Mouse (Mus musculus): ENCODE data around the gene Zfp747.
"Not testable (repeated sequence)": the region's sequence is repeated elsewhere in the genome, so short reads cannot be mapped to it uniquely, and the experiment has no call there.

Zfp747 gene

GRCm38 (mm10) chr7:127378310-127378921 is 2.6 kb upstream of the Zfp747 start:
- ATAC-seq (ENCODE audit: insufficient number of reproducible peaks, low FRiP score, low TSS enrichment): no peak

DNA sequence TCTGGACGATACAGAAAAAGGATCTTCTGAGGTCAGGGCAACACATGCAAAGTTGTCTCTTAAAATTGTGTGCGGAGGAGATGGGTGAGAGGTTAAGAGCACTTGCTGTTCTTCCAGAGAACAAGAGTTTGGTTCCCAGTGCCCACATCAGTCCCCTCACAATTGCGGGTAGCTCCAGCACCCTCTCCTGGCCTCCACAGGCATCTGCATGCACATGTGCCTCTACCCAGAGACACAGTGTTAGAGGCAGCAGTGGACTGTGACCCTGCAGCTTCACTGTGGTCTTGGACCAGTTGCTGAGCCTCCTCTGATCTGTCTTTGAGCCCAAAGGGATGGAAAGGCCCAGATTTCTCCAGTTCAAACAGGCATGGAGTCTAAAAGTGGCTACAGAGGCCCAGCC is 4.0 kb downstream of the Zfp747 start:
- ATAC-seq (ENCODE audit: insufficient number of reproducible peaks, low FRiP score, low TSS enrichment): not testable (repeated sequence)

DNA sequence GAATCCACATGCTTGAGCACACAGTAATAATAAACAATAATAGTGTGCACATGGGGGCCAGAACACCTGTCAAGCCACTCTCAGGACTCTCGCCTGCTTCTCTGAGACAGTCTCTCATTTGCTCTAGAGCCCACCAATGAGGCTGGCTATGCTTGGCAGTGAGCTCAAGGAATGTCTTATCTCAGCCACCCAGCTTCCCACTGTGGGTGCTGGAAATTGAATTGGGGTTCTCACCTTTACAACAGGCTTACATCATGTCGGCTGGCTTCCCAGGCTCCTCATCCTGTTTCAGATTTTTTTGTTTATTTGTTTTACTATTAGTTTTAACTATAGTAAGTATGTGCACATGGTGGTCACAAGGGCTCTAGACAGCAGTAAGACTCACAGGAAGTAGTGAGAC is 4.6 kb downstream of the Zfp747 start:
- no peak for ATAC-seq (ENCODE audit: insufficient number of reproducible peaks, low FRiP score, low TSS enrichment)

DNA sequence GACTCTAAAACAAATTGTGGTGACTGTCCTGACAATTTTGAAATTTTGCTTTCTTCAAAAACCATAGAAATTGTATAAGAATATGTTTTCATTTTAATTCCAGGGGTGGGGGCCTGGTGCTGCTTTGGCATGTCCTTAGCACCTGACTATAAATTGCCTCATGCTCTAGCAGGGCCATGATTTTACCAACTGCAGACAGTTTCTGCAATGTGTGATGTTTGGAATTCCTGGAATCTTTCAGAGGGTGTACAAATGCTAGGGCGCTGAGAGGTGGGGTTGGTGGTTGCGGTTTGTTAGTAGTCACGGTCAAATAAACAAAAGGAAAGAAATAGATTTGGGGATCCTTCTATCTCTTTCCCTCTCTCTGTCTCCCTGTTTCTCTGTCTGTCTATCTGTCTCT is 9.6 kb downstream of the Zfp747 start:
- no peak for ATAC-seq (ENCODE audit: insufficient number of reproducible peaks, low FRiP score, low TSS enrichment)

- no peak for ATAC-seq (ENCODE audit: insufficient number of reproducible peaks, low FRiP score, low TSS enrichment)
Measured at GRCm38 (mm10) chr7:127364166-127364565, 11.7 kb downstream of the Zfp747 start.

- ATAC-seq (ENCODE audit: insufficient number of reproducible peaks, low FRiP score, low TSS enrichment): peak; percentile 74; the same call in 1 of the 2 replicates
Measured at GRCm38 (mm10) chr7:127363475-127363921, 12.4 kb downstream of the Zfp747 start.

GRCm38 (mm10) chr7:127362418-127362817 is 13.4 kb downstream of the Zfp747 start:
- ATAC-seq (ENCODE audit: insufficient number of reproducible peaks, low FRiP score, low TSS enrichment): not testable (repeated sequence)

GRCm38 (mm10) chr7:127361449-127361848 is 14.4 kb downstream of the Zfp747 start:
- ATAC-seq (ENCODE audit: insufficient number of reproducible peaks, low FRiP score, low TSS enrichment): no peak

DNA sequence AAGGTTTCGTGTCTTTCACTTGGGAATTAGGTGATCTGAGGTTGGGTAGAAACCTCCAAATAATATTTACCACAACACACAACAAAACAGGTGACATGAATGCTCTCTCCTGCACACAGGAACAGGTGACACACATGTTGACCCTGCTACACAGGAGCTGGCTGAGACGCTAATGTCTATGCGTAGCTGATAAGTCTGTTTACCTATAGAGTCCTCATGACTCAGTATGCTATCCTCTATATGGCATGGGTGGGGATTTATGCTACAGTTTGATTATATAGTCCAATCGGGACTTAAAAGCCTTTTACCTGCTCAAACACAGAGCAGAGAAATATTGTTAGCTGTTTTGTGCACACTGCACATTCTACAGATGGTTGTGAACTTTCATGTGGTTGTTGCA is 15.6 kb downstream of the Zfp747 start:
- ATAC-seq (ENCODE audit: insufficient number of reproducible peaks, low FRiP score, low TSS enrichment): no peak

GRCm38 (mm10) chr7:127358472-127358871 is 17.4 kb downstream of the Zfp747 start:
- no peak for ATAC-seq (ENCODE audit: insufficient number of reproducible peaks, low FRiP score, low TSS enrichment)

DNA sequence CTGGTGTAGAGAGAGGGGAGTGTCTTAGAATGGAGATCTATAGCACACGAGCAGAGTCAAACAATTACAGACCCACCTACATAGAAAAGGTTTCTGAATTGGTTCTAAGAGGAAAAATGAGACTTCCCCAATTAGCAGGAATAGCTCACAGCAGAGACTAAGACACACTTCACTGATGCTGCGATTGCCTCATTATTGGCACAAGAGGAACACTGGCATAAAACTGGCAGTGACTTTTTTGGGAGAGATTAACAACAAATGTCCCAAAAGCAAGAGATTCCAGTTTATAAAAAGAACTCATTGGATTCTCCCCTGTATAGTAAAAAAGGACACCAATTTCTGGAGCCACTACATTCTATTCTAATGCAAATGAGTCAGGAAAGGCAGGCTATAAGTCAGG is 18.0 kb downstream of the Zfp747 start:
- no peak for ATAC-seq (ENCODE audit: insufficient number of reproducible peaks, low FRiP score, low TSS enrichment)

- ATAC-seq (ENCODE audit: insufficient number of reproducible peaks, low FRiP score, low TSS enrichment): no peak
Measured at GRCm38 (mm10) chr7:127355796-127356195, 20.1 kb downstream of the Zfp747 start.

- ATAC-seq (ENCODE audit: insufficient number of reproducible peaks, low FRiP score, low TSS enrichment): no peak
Measured at GRCm38 (mm10) chr7:127351230-127352004, 24.4 kb downstream of the Zfp747 start.

DNA sequence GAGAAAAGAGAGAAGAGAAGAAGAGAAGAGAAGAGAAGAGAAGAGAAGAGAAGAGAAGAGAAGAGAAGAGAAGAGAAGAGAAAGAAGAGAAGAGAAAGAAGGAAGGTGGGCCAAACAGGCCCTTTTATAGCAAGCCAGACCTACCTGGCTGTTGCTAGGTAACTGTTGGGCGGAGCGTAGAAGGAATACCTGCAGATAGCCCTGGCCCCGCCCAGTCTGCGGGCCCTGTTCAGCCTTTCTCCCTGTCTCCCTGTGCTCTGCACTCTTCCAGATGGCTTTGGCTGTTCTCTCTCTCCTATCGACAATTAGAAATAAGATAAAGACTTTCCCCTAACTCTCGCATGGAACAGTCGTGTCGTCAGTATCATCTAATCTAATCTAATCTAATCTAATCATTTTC is 29.2 kb downstream of the Zfp747 start:
- ATAC-seq (ENCODE audit: insufficient number of reproducible peaks, low FRiP score, low TSS enrichment): no peak

DNA sequence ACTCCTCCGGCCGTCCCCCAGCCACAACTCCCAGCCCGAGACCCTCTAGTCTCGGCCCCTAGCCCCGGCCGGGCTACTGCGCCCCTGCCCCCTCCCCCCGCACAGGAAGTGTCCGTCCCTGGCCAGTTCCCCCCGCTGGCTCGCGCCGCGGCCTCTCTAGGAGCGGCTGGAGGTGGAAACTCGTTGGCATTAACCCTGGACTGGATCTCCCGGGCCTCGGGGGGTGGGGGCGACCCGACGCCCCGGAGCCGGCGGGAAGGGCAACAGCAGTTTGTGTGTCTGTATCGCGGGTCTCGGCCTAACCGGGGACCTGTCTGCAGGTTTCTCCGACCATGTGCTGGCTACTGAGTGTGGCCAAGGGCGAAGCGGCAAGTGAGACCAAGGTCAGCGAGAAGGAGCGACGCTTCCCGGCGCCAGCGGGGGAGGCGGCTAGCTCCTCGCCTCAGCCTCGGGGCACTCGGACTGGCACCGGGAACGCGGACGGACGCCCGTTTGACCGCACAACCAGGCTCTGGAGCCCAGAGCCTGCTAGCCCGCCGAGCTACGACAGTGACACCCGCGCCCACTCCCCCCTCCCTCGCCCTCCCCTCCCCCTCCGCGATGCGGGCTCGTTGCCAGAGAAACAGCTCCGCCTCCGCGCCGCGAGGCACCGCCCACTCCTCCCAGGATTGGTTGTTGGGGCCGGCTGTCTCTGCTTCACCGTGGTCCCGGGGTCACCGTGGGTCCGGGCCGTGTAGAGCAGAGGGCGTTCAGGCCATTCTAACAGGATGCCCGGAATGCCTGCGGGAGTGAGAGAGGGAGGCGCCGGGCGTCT is 30.1 kb downstream of the Zfp747 start, which contains the start of gene Zfp768:
Zfp768 (minus strand) TSS at position 78 of the 814 bp plus-strand sequence.
- ATAC-seq (ENCODE audit: insufficient number of reproducible peaks, low FRiP score, low TSS enrichment): peak; percentile 83

GRCm38 (mm10) chr7:127345092-127345491 is 30.8 kb downstream of the Zfp747 start:
- no peak for ATAC-seq (ENCODE audit: insufficient number of reproducible peaks, low FRiP score, low TSS enrichment)

GRCm38 (mm10) chr7:127344371-127344770 is 31.5 kb downstream of the Zfp747 start:
- no peak for ATAC-seq (ENCODE audit: insufficient number of reproducible peaks, low FRiP score, low TSS enrichment)

GRCm38 (mm10) chr7:127343351-127344019 is 32.4 kb downstream of the Zfp747 start:
- ATAC-seq (ENCODE audit: insufficient number of reproducible peaks, low FRiP score, low TSS enrichment): no peak

DNA sequence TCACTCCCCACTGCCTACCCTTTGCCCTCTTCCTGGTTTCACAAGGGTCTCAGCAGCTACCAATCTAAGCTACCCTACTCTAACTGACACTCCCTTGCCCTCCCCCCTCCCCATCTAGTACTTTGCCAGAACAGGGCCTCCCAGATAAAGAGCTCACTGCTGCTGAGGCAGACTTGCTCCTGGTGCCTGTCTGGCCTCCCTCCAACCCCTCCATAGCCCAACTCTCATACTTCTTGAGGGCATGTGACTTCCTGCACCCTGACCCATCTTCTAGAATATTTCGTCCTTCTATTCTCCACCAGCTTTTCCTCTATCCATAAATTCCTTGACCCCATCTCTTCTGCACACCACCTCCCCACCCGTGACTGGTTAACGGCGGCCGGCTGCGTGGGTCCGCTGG is 33.0 kb downstream of the Zfp747 start:
- no peak for ATAC-seq (ENCODE audit: insufficient number of reproducible peaks, low FRiP score, low TSS enrichment)

DNA sequence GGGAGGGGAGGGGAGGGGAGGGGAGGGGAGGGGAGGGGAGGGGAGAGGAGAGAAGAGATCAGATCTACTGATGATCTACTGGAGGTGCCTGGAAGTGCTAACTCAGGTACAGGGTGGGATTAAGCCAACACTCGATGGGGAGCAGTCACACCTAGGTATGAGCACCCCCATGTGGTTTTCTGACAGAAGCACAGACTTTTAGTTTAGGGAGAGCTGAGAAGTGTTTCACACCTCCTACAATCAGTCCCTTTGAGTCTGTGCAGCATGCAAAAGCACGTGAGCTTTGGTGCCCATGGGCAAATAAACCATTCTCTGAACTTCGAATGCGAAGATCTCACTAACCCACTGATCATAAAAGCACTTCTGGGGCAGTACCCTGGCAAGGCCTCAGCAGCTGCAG is 33.5 kb downstream of the Zfp747 start:
- ATAC-seq (ENCODE audit: insufficient number of reproducible peaks, low FRiP score, low TSS enrichment): no peak

All from cerebellum, adult (tissue).